Mouse (Mus musculus): ENCODE measurements around the gene Pla2g2f. TPM values are rescaled to one million over a fixed set of nuclear protein-coding genes. Genes with fewer than 3 reads are reported as not detected.

The Pla2g2f gene
- polyA plus RNA-seq, 1 experiment from 2014 or later = not detected

GRCm38 (mm10) chr4:138716697-138717096 is 40.7 kb downstream of the Pla2g2f start:
- Histone ChIP-seq H3K4me1 (ENCODE audit: control insufficient read depth in 2 of 2, insufficient read depth in 2 of 2, low read length in 2 of 2) (no peaks in the 10 kb centered on the region), H3K36me3 (ENCODE audit: control insufficient read depth, insufficient read depth, low read length) (no peaks in the 10 kb centered on the region), H3K27ac (replicated peaks in 1 of 2; ENCODE audit: control insufficient read depth in 1 of 2, insufficient read depth in 1 of 2, low read depth in 2 of 2, low read length in 2 of 2) (no peak overlapping the region), H3K27me3 (ENCODE audit: control insufficient read depth, insufficient read depth, low read length) (no peaks in the 10 kb centered on the region; the same call in 1 of the 2 replicates), H3K9me3 (ENCODE audit: control insufficient read depth, low read length) (no peaks in the 10 kb centered on the region), H3K4me2 (ENCODE audit: low read length) (no peak overlapping the region), H3K9ac (ENCODE audit: low read length) (no peak overlapping the region), H3K4me3 (ENCODE audit: control insufficient read depth in 1 of 2, insufficient read depth in 1 of 2, low read depth in 1 of 2, low read length in 2 of 2) (no peak overlapping the region)
- WGBS = 80% methylated on average over 9 of the region's 9 CpGs
- no peak for ATAC-seq (ENCODE audit: insufficient number of reproducible peaks, insufficient read depth, low FRiP score, low read depth)

DNA sequence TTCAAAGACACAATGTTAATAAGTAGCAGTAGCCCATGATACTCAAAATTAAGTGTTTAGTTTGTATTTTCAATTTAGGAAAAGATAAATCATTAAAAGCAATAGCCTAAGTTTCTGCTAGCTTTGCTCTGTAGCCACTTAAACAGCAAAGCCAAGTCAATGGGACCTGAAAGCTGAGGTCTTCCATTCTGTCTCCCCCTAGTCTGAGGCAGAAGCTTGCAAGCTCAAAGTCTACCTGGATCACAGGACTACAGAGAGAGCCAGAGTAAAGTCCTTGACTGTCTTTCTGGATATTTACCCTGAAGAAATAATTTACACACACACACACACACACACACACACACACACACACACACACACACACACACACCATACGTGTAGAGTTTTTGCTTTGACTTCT is 43.2 kb downstream of the Pla2g2f start:
- Histone ChIP-seq H3K9me3 (ENCODE audit: control insufficient read depth, low read length) (no peaks in the 10 kb centered on the region), H3K9ac (ENCODE audit: low read length) (no peak overlapping the region), H3K4me2 (ENCODE audit: low read length) (no peak overlapping the region), H3K36me3 (ENCODE audit: control insufficient read depth, insufficient read depth, low read length) (no peaks in the 10 kb centered on the region), H3K27ac (replicated peaks in 1 of 2; ENCODE audit: control insufficient read depth in 1 of 2, insufficient read depth in 1 of 2, low read depth in 2 of 2, low read length in 2 of 2) (no peak overlapping the region), H3K4me3 (ENCODE audit: control insufficient read depth in 1 of 2, insufficient read depth in 1 of 2, low read depth in 1 of 2, low read length in 2 of 2) (no peak overlapping the region), H3K27me3 (ENCODE audit: control insufficient read depth, insufficient read depth, low read length) (no peaks in the 10 kb centered on the region; the same call in 1 of the 2 replicates), H3K4me1 (ENCODE audit: control insufficient read depth in 2 of 2, insufficient read depth in 2 of 2, low read length in 2 of 2) (no peaks in the 10 kb centered on the region)
- WGBS = 70% methylated on average over 1 of the region's 1 CpGs
- ATAC-seq (ENCODE audit: insufficient number of reproducible peaks, insufficient read depth, low FRiP score, low read depth) = no peak

DNA sequence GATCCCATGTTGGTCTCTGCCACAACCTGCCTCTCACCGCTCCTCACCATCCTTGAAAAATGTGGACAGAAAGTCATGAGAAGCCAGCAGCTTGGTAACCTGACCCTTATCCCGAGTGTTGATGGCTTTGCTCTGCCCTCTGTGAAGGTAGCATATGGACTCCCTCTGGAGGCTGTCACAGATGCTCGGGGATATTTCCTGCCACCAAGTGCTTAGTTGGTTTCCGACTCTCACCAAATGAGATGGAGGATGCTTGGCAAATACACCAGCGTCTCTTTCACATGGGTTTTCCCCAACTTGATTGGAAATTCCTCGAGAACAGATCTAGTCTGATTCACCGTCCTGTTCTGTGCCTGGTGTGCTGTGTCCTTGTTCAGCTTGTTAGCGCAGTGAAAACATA is 44.8 kb downstream of the Pla2g2f start:
- H3K27ac ChIP-seq (replicated peaks in 1 of 2; ENCODE audit: control insufficient read depth in 1 of 2, insufficient read depth in 1 of 2, low read depth in 2 of 2, low read length in 2 of 2) = no peak overlapping the region
- no peaks in the 10 kb centered on the region; the same call in 1 of the 2 replicates for H3K27me3 ChIP-seq (ENCODE audit: control insufficient read depth, insufficient read depth, low read length)
- H3K4me3 ChIP-seq (ENCODE audit: control insufficient read depth in 1 of 2, insufficient read depth in 1 of 2, low read depth in 1 of 2, low read length in 2 of 2) = no peak overlapping the region
- 66% methylated on average over 8 of the region's 8 CpGs for WGBS
- no peaks in the 10 kb centered on the region for H3K9me3 ChIP-seq (ENCODE audit: control insufficient read depth, low read length)
- H3K36me3 ChIP-seq (ENCODE audit: control insufficient read depth, insufficient read depth, low read length) = no peaks in the 10 kb centered on the region
- no peak overlapping the region for H3K9ac ChIP-seq (ENCODE audit: low read length)
- ATAC-seq (ENCODE audit: insufficient number of reproducible peaks, insufficient read depth, low FRiP score, low read depth) = no peak
- H3K4me1 ChIP-seq (ENCODE audit: control insufficient read depth in 2 of 2, insufficient read depth in 2 of 2, low read length in 2 of 2) = no peaks in the 10 kb centered on the region
- no peak overlapping the region for H3K4me2 ChIP-seq (ENCODE audit: low read length)

DNA sequence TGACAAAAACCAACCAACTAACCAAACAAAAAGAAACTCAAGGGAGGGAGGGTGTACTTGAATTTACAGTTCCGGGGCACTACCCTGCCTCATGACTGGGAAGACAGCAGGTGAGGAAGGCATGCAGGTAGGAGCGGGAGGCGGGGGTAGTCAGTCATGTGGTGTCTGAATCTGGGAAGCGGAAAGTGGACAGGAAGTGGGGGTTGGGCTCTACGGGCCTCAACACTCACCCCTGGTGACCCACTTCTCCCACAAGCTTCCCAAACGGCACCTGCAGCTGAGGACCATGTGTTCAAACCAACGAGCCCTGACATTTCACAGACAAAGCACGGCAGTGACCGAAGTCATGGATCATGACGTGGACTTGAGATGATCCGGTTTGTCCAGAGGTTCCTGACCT is 45.3 kb downstream of the Pla2g2f start:
- 75% methylated on average over 11 of the region's 11 CpGs for WGBS
- no peak overlapping the region for H3K4me2 ChIP-seq (ENCODE audit: low read length)

DNA sequence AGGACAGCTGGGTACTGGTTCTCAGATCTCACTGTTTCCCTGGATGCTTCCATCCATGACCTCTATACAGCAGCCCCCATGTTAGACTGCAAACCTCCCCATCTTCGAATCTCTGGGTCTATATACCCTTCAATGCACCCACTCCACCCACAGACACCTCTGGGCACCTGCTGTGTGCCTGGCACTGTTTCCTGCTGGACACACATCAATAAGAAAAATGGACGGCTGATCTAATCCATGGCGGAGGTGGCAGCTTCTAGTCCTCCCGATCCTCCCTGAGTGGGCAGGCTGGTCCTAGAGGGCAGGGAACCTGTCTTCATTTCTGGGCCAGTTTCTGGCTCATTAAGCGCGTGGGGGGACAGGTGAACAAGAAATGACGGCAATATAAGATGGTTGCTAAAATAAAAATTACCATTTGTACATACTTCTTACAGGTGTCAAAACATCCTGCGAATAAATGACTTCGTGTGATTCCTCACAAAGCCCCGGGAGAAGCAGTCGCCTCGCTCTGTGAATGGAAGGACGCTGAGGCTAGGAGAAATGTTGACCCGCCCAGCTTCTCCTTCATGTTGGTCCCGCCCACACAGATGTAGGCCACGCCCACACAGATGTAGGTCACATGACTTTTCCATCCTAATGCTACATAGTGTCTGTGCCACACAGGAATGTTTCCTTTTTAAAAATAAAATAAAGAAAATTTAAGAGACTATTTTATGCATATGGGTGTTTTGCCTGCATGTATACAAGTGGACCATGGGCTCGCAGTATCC is 46.2 kb downstream of the Pla2g2f start:
- 58% methylated on average over 17 of the region's 17 CpGs for WGBS
- Histone ChIP-seq H3K4me2 (ENCODE audit: low read length) (no peak overlapping the region), H3K9ac (ENCODE audit: low read length) (no peak overlapping the region), H3K4me1 (ENCODE audit: control insufficient read depth in 2 of 2, insufficient read depth in 2 of 2, low read length in 2 of 2) (no peaks in the 10 kb centered on the region), H3K4me3 (ENCODE audit: control insufficient read depth in 1 of 2, insufficient read depth in 1 of 2, low read depth in 1 of 2, low read length in 2 of 2) (no peak overlapping the region), H3K36me3 (ENCODE audit: control insufficient read depth, insufficient read depth, low read length) (no peaks in the 10 kb centered on the region), H3K9me3 (ENCODE audit: control insufficient read depth, low read length) (no peaks in the 10 kb centered on the region), H3K27ac (replicated peaks in 1 of 2; ENCODE audit: control insufficient read depth in 1 of 2, insufficient read depth in 1 of 2, low read depth in 2 of 2, low read length in 2 of 2) (no peak overlapping the region), H3K27me3 (ENCODE audit: control insufficient read depth, insufficient read depth, low read length) (no peaks in the 10 kb centered on the region; the same call in 1 of the 2 replicates)
- ATAC-seq (ENCODE audit: insufficient number of reproducible peaks, insufficient read depth, low FRiP score, low read depth) = no peak

More for the DNA sequence above, 45.3 kb downstream of the Pla2g2f start:
- H3K36me3 ChIP-seq (ENCODE audit: control insufficient read depth, insufficient read depth, low read length) = no peaks in the 10 kb centered on the region
- no peak overlapping the region for H3K4me3 ChIP-seq (ENCODE audit: control insufficient read depth in 1 of 2, insufficient read depth in 1 of 2, low read depth in 1 of 2, low read length in 2 of 2)
- no peaks in the 10 kb centered on the region for H3K4me1 ChIP-seq (ENCODE audit: control insufficient read depth in 2 of 2, insufficient read depth in 2 of 2, low read length in 2 of 2)
- no peak overlapping the region for H3K9ac ChIP-seq (ENCODE audit: low read length)
- H3K27me3 ChIP-seq (ENCODE audit: control insufficient read depth, insufficient read depth, low read length) = no peaks in the 10 kb centered on the region; the same call in 1 of the 2 replicates
- ATAC-seq (ENCODE audit: insufficient number of reproducible peaks, insufficient read depth, low FRiP score, low read depth) = no peak
- no peak overlapping the region for H3K27ac ChIP-seq (replicated peaks in 1 of 2; ENCODE audit: control insufficient read depth in 1 of 2, insufficient read depth in 1 of 2, low read depth in 2 of 2, low read length in 2 of 2)
- H3K9me3 ChIP-seq (ENCODE audit: control insufficient read depth, low read length) = no peaks in the 10 kb centered on the region

DNA sequence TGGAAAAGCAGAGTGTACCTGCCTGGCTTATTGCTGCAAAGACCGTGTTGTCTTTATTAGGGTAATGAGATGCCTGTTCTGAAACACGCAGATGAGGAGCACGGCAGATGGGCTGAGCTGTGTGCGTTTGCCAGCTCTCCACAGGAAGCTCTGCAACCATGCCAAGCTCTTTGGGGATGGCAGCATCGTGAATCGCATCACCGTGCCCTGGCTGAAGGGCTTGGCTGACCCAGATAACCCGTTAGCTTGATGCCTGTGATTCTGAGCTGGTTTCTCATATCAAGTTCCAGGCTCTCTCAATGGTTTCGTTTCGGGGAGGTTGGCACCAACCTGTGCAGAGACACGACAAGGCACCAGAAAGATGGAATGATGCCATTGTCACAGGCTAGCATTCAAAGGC is 46.8 kb downstream of the Pla2g2f start:
- no peak for ATAC-seq (ENCODE audit: insufficient number of reproducible peaks, insufficient read depth, low FRiP score, low read depth)
- H3K4me3 ChIP-seq (ENCODE audit: control insufficient read depth in 1 of 2, insufficient read depth in 1 of 2, low read depth in 1 of 2, low read length in 2 of 2) = no peak overlapping the region
- H3K36me3 ChIP-seq (ENCODE audit: control insufficient read depth, insufficient read depth, low read length) = no peaks in the 10 kb centered on the region
- WGBS = 83% methylated on average over 11 of the region's 11 CpGs
- no peak overlapping the region for H3K9ac ChIP-seq (ENCODE audit: low read length)
- no peak overlapping the region for H3K27ac ChIP-seq (replicated peaks in 1 of 2; ENCODE audit: control insufficient read depth in 1 of 2, insufficient read depth in 1 of 2, low read depth in 2 of 2, low read length in 2 of 2)
- no peaks in the 10 kb centered on the region for H3K4me1 ChIP-seq (ENCODE audit: control insufficient read depth in 2 of 2, insufficient read depth in 2 of 2, low read length in 2 of 2)
- H3K4me2 ChIP-seq (ENCODE audit: low read length) = no peak overlapping the region
- H3K9me3 ChIP-seq (ENCODE audit: control insufficient read depth, low read length) = no peaks in the 10 kb centered on the region
- H3K27me3 ChIP-seq (ENCODE audit: control insufficient read depth, insufficient read depth, low read length) = no peaks in the 10 kb centered on the region; the same call in 1 of the 2 replicates

GRCm38 (mm10) chr4:138709944-138710343 is 47.5 kb downstream of the Pla2g2f start:
- Histone ChIP-seq H3K36me3 (ENCODE audit: control insufficient read depth, insufficient read depth, low read length) (no peaks in the 10 kb centered on the region), H3K9ac (ENCODE audit: low read length) (no peak overlapping the region), H3K27ac (replicated peaks in 1 of 2; ENCODE audit: control insufficient read depth in 1 of 2, insufficient read depth in 1 of 2, low read depth in 2 of 2, low read length in 2 of 2) (no peak overlapping the region), H3K9me3 (ENCODE audit: control insufficient read depth, low read length) (no peaks in the 10 kb centered on the region), H3K4me2 (ENCODE audit: low read length) (no peak overlapping the region), H3K4me3 (ENCODE audit: control insufficient read depth in 1 of 2, insufficient read depth in 1 of 2, low read depth in 1 of 2, low read length in 2 of 2) (no peak overlapping the region), H3K4me1 (ENCODE audit: control insufficient read depth in 2 of 2, insufficient read depth in 2 of 2, low read length in 2 of 2) (no peaks in the 10 kb centered on the region), H3K27me3 (ENCODE audit: control insufficient read depth, insufficient read depth, low read length) (no peaks in the 10 kb centered on the region; the same call in 1 of the 2 replicates)
- ATAC-seq (ENCODE audit: insufficient number of reproducible peaks, insufficient read depth, low FRiP score, low read depth) = no peak
- 67% methylated on average over 7 of the region's 7 CpGs for WGBS

- 74% methylated on average over 11 of the region's 11 CpGs for WGBS
- Histone ChIP-seq H3K36me3 (ENCODE audit: control insufficient read depth, insufficient read depth, low read length) (no peaks in the 10 kb centered on the region), H3K4me3 (ENCODE audit: control insufficient read depth in 1 of 2, insufficient read depth in 1 of 2, low read depth in 1 of 2, low read length in 2 of 2) (no peak overlapping the region), H3K4me2 (ENCODE audit: low read length) (no peak overlapping the region), H3K9me3 (ENCODE audit: control insufficient read depth, low read length) (no peaks in the 10 kb centered on the region), H3K4me1 (ENCODE audit: control insufficient read depth in 2 of 2, insufficient read depth in 2 of 2, low read length in 2 of 2) (no peaks in the 10 kb centered on the region), H3K27ac (replicated peaks in 1 of 2; ENCODE audit: control insufficient read depth in 1 of 2, insufficient read depth in 1 of 2, low read depth in 2 of 2, low read length in 2 of 2) (no peak overlapping the region), H3K9ac (ENCODE audit: low read length) (no peak overlapping the region), H3K27me3 (ENCODE audit: control insufficient read depth, insufficient read depth, low read length) (no peaks in the 10 kb centered on the region; the same call in 1 of the 2 replicates)
- ATAC-seq (ENCODE audit: insufficient number of reproducible peaks, insufficient read depth, low FRiP score, low read depth) = no peak
Observed at GRCm38 (mm10) chr4:138709246-138709645, 48.2 kb downstream of the Pla2g2f start.
